Mouse (Mus musculus) midbrain, postnatal 0 days (tissue): ENCODE measurements around the gene Arhgdia. TPM values are rescaled to one million over a fixed set of nuclear protein-coding genes. Genes with fewer than 3 reads are reported as not detected.
A peak's percentile ranks its signal among the peaks of the same experiment; 100 is the strongest.

Source experiments
- ATAC-seq: fragments of 200-750 bp; cut with Nextera tagmentation; 2 replicates; pipeline ENCODE4 v1.8.0; 2017; ENCODE audit warnings: moderate number of reproducible peaks, mild to moderate bottlenecking, moderate TSS enrichment, moderate library complexity; ENCODE audit not compliant: low FRiP score
- DNase-seq: peaks from one replicate; pipeline ENCODE4 v3.0.0-alpha.2; 2015; ENCODE audit warnings: low spot score
- H3K27ac ChIP-seq: fragments of 300-500 bp; sonication (generic); 2 replicates; pipeline ENCODE4 v1.5.1; 2014; ENCODE audit warnings: low read depth, mild to moderate bottlenecking, low read length, mixed read lengths
- H3K27me3 ChIP-seq: fragments of 300-500 bp; sonication (generic); 2 replicates; pipeline ENCODE4 v1.6.1; 2014; ENCODE audit warnings: low read length, control low read depth, mixed read lengths; ENCODE audit not compliant: insufficient read depth
- H3K36me3 ChIP-seq: fragments of 300-500 bp; sonication (generic); 2 replicates; pipeline ENCODE4 v1.6.1; 2014; ENCODE audit warnings: low read length, control low read depth, mixed read lengths; ENCODE audit not compliant: insufficient read depth
- H3K4me1 ChIP-seq: fragments of 300-500 bp; sonication (generic); 2 replicates; pipeline ENCODE4 v1.6.1; 2014; ENCODE audit warnings: mild to moderate bottlenecking, control low read depth, antibody characterized with exemption, low read length, mixed read lengths; ENCODE audit not compliant: insufficient read depth
- H3K4me2 ChIP-seq: fragments of 300-500 bp; sonication (generic); 2 replicates; pipeline ENCODE4 v1.6.1; 2014; ENCODE audit warnings: low read depth, mild to moderate bottlenecking, low read length, mixed read lengths; ENCODE audit not compliant: poor library complexity, severe bottlenecking
- H3K4me3 ChIP-seq: fragments of 300-500 bp; sonication (generic); 2 replicates; pipeline ENCODE4 v1.5.1; 2014; ENCODE audit warnings: low read depth, mild to moderate bottlenecking, low read length, moderate library complexity
- H3K9ac ChIP-seq: fragments of 300-500 bp; sonication (generic); replicated peaks from 2 replicates; pipeline ENCODE4 v1.6.1; 2014; ENCODE audit warnings: mild to moderate bottlenecking, low read length, moderate library complexity, mixed read lengths; ENCODE audit not compliant: poor library complexity, severe bottlenecking
- H3K9me3 ChIP-seq: fragments of 300-500 bp; sonication (generic); 2 replicates; pipeline ENCODE4 v1.6.1; 2016; ENCODE audit warnings: low read length, control low read depth
- CTCF ChIP-seq: IDR thresholded peaks from 2 replicates; pipeline ENCODE4 v1.5.1; 2016; ENCODE audit warnings: antibody characterized with exemption, mild to moderate bottlenecking
- WGBS: fragments of 180-500 bp; shearing (Covaris S2); extraction: QIAGEN DNeasy Blood & Tissue Kit; methylation state at CpG from one replicate; pipeline ENCODE4 v1.1.7; 2014; 5-methylcytosine and 5-hydroxymethylcytosine counted together
- polyA plus RNA-seq: library from polyadenylated mRNA; unstranded; fragments of >200 nt; fragmentation: Nextera tagmentation; extraction: Ambion mirVana; gene quantifications from 2 replicates; pipeline ENCODE4 v1.2.1, GENCODE M21; 2015
- total RNA-seq: library from RNA; depleted of rRNA; stranded (reverse); fragments of >200 nt; gene quantifications from 2 replicates; pipeline ENCODE4 v1.2.3, GENCODE M21; 2014

The Arhgdia gene
- total and polyA plus RNA-seq, 2 experiments from 2014 or later, result 286 to 390 TPM

DNA sequence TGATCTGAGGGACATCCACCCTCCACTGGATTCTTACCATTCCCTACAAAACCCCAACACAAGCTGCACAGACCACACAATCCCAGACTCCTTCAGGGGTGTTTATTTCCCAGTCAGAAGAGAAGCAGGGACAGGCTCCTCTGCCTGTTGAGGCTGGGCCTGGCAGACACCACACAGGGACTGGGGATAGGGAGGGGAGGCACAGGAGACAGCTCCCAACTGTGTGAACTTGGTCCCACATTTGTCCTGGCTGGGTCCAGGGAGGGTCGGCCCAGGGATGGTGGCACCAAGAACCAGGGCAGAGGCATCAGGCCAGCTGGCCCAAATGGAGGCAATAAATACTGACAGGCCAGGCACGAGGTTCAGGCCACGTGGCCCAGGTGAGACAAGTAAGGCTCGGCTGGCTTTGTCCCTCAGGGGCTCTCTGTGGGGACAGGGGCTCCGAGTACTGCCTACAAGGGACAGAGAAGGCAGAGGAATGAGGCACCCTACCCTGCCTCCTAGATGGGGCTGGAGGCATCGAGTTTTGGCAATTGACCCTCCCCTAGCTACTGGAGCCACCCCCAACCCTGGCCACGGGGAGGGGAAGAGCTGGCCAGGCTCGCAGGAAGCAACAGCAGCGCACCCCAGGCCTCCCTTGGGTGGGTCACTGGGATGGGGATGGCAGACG is 3.3 kb downstream of the Arhgdia start:
- Histone ChIP-seq H3K36me3 (peaks cover 26% of the 10 kb centered on the region), H3K27ac (no peak overlapping the region), H3K4me1 (peaks cover 5% of the 10 kb centered on the region), H3K4me2 (no peak overlapping the region), H3K27me3 (no peaks in the 10 kb centered on the region), H3K9me3 (no peaks in the 10 kb centered on the region), H3K9ac (no peak overlapping the region), H3K4me3 (no peak overlapping the region)
- ATAC-seq (no peak), DNase-seq (no peak)
- WGBS, result 87% methylated on average over 10 of the region's 10 CpGs
- no peak for TF ChIP-seq CTCF

DNA sequence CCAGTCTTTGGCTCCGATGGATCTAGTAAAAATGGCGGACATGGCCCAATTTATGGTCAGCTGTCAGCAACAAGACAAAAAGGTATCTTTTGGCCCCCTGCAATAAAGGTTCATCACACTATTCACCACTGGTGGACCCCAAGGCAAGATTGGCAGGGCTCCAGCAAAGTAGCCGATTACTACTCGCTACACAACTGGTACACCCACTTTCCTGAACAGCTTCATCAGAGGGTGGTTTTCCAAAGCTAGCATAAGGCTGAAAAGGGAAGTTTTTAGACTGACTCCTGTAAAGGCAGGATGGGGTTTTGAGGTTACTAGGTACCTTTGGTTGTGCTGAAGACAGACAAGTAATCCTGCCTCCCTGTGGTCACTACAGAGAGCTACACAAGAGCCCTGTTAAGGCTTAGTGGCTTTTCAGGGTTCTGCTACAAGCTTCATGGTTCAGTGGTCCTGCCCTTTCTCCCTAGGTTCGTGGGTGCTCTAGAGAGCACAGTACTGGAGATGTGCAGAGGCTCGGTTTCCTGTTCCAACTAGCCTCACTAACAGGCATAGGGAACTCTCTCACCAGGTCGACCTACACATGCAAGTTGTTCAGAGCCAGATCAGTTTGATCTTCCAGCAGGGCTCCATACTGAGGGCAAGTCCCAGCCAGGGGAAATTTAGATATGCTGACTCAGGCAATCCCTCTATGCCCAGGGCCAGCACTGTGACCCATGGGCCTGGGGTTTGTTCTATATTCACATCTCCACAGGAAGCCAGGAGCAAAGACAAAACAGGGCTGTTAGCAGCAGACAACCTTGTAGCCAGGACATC is 4.0 kb downstream of the Arhgdia start:
- Histone ChIP-seq H3K27ac (no peak overlapping the region), H3K27me3 (no peaks in the 10 kb centered on the region), H3K4me3 (no peak overlapping the region), H3K9ac (no peak overlapping the region), H3K4me1 (peaks cover 5% of the 10 kb centered on the region), H3K9me3 (no peaks in the 10 kb centered on the region), H3K36me3 (peaks cover 26% of the 10 kb centered on the region), H3K4me2 (no peak overlapping the region)
- WGBS, result 78% methylated on average over 7 of the region's 7 CpGs
- TF ChIP-seq CTCF, result peak; percentile 67
- no peak for ATAC-seq
- peak; percentile 57 for DNase-seq

DNA sequence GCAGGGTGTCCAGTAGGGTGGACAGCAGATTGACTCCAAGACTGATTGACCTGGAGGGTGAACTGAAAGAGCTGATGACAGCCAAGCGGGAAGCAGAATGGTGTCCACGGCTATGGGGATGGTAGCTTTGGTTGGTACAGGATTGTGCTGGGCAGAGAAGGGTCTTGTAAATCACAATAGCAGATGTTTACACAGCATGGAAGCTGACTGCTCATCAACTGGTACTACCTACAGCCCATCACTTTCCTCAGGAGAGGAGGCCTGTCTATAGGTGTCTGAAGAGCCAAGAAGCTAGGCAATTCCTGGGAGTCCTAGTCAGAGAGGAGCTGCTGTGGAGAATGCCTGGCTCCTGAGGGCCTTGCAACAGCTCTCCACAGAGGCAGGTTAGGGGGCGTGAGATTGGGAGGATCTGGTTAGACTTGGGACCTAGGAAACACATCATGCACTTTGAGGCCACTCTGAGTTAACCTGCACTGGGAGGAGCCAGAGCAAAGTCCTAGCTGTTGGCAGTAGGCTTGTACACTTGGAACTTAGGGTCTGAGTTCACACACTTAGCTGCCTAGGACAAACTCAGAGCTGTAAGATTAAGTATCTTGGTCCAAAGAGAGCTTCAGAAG is 5.0 kb downstream of the Arhgdia start:
- Histone ChIP-seq H3K9ac (no peak overlapping the region), H3K4me3 (no peak overlapping the region), H3K9me3 (no peaks in the 10 kb centered on the region), H3K4me1 (peaks cover 10% of the 10 kb centered on the region), H3K27ac (no peak overlapping the region), H3K27me3 (no peaks in the 10 kb centered on the region), H3K36me3 (peaks cover 26% of the 10 kb centered on the region), H3K4me2 (no peak overlapping the region)
- no peak for TF ChIP-seq CTCF
- no peak for DNase-seq
- WGBS, result 92% methylated on average over 3 of the region's 3 CpGs
- no peak for ATAC-seq

DNA sequence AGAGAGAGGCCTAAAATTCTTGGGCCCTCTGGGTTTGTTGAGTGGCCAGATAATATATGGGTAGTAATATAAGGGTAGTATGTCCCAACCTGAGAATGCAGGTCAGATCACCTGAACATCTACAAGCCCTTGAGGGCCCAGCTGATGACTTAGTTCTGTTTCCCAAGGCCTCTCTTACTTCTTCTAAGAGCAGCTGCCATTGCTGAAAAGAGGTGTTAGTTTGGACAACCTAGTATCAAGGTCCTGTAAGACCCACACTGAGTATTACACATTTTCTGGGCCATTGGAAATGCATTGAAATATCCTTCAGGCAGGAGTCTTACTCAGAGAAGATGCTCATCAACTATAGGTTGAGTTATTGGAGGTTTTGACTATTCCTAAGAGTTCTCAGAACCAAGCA is 5.5 kb downstream of the Arhgdia start:
- H3K4me1 ChIP-seq, result peaks cover 10% of the 10 kb centered on the region
- no peak overlapping the region for H3K4me2 ChIP-seq
- no peak for ATAC-seq
- no peak overlapping the region for H3K9ac ChIP-seq
- no peak overlapping the region for H3K27ac ChIP-seq
- no peak overlapping the region for H3K4me3 ChIP-seq
- H3K27me3 ChIP-seq, result no peaks in the 10 kb centered on the region
- TF ChIP-seq CTCF, result no peak
- no peak for DNase-seq
- H3K36me3 ChIP-seq, result peaks cover 30% of the 10 kb centered on the region
- no peaks in the 10 kb centered on the region for H3K9me3 ChIP-seq

DNA sequence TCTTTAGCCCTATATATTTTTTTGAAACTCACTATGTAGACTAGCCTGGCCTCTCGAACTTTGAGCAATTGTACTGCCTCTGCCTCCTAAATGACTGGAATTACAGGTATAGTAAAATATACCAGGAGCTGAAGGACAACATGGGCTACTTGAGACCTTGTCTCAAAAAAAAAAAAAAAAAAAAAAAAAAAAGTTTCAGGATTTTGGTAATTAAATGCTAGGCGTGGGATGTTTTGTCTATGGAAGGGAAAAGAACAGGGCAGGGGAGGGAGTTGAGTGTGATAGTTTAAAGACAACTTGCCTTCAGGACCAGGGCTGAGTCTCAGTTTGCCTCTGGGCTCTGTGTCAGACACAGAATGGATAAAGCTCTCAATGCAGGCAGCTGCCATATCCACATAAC is 6.4 kb downstream of the Arhgdia start:
- H3K4me3 ChIP-seq, result no peak overlapping the region
- H3K9ac ChIP-seq, result no peak overlapping the region
- no peak overlapping the region for H3K4me2 ChIP-seq
- no peaks in the 10 kb centered on the region for H3K9me3 ChIP-seq
- H3K27ac ChIP-seq, result no peak overlapping the region
- peaks cover 6% of the 10 kb centered on the region for H3K4me1 ChIP-seq
- peaks cover 34% of the 10 kb centered on the region for H3K36me3 ChIP-seq
- WGBS, result 85% methylated on average over 2 of the region's 2 CpGs
- H3K27me3 ChIP-seq, result no peaks in the 10 kb centered on the region
- ATAC-seq (no peak), DNase-seq (no peak)
- TF ChIP-seq CTCF, result no peak

DNA sequence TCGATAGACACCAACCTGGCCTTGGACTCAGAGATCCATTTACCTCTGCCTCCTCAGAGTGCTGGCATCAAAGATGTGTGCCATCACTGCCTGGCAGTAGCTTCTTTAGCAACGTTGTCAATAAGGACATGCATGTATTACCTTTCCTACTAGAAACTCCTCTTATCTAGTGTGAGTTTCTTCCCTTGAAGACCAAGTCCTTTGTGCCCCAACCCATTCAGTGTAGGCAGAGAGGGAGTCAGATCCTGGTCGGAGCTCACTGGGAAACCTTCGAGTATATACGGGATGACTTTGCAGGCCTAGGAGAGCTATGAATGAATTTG is 7.2 kb downstream of the Arhgdia start:
- Histone ChIP-seq H3K9ac (no peak overlapping the region), H3K9me3 (no peaks in the 10 kb centered on the region), H3K4me3 (peak overlapping the region; percentile 96; the same call in 1 of the 2 replicates), H3K27ac (no peak overlapping the region), H3K4me2 (peak overlapping the region; percentile 79), H3K27me3 (no peaks in the 10 kb centered on the region), H3K4me1 (peaks cover 6% of the 10 kb centered on the region), H3K36me3 (peaks cover 31% of the 10 kb centered on the region)
- DNase-seq (no peak), ATAC-seq (no peak)
- 42% methylated on average over 5 of the region's 5 CpGs for WGBS
- no peak for TF ChIP-seq CTCF
